Mouse (Mus musculus) embryonic facial prominence, embryonic 11.5 days (tissue): Measurements from ENCODE around the gene Mrgprb3. TPM values are rescaled to one million over a fixed set of nuclear protein-coding genes. Genes with fewer than 3 reads are reported as not detected.

ENCODE experiments used
- ATAC-seq: fragments of 200-750 bp; cut with Nextera tagmentation; replicated peaks from 2 replicates; pipeline ENCODE4 v1.8.0; 2017; ENCODE audit warnings: low read depth; ENCODE audit not compliant: insufficient number of reproducible peaks, low FRiP score, low TSS enrichment
- DNase-seq: peaks from one replicate; pipeline ENCODE4 v3.0.0-alpha.2; 2015; ENCODE audit warnings: low spot score
- H3K27ac ChIP-seq: fragments of 300-500 bp; sonication (generic); replicated peaks from 2 replicates; pipeline ENCODE4 v1.5.1; 2014; ENCODE audit warnings: mild to moderate bottlenecking, low read depth, low read length, control low read depth
- H3K27me3 ChIP-seq: fragments of 300-500 bp; sonication (generic); 2 replicates; pipeline ENCODE4 v1.6.1; 2014; ENCODE audit warnings: mild to moderate bottlenecking, low read length, moderate library complexity, mixed read lengths; ENCODE audit not compliant: control insufficient read depth, insufficient read depth
- H3K36me3 ChIP-seq: fragments of 300-500 bp; sonication (generic); replicated peaks from 2 replicates; pipeline ENCODE4 v1.6.1; 2014; ENCODE audit warnings: low read depth, mild to moderate bottlenecking, low read length, moderate library complexity, mixed read lengths; ENCODE audit not compliant: control insufficient read depth, insufficient read depth
- H3K4me1 ChIP-seq: fragments of 300-500 bp; sonication (generic); 2 replicates; pipeline ENCODE4 v1.6.1; 2014; ENCODE audit warnings: low read length, mixed read lengths; ENCODE audit not compliant: control insufficient read depth, insufficient read depth
- H3K4me2 ChIP-seq: fragments of 300-500 bp; sonication (generic); 2 replicates; pipeline ENCODE4 v1.6.1; 2014; ENCODE audit warnings: low read depth, mild to moderate bottlenecking, control low read depth, low read length, moderate library complexity
- H3K4me3 ChIP-seq: fragments of 300-500 bp; sonication (generic); 2 replicates; pipeline ENCODE4 v1.5.1; 2014; ENCODE audit warnings: low read depth, low read length, control low read depth
- H3K9ac ChIP-seq: fragments of 300-500 bp; sonication (generic); replicated peaks from 2 replicates; pipeline ENCODE4 v1.6.1; 2014; ENCODE audit warnings: mild to moderate bottlenecking, control low read depth, low read length
- H3K9me3 ChIP-seq: fragments of 300-500 bp; sonication (generic); replicated peaks from 2 replicates; pipeline ENCODE4 v1.6.1; 2016; ENCODE audit warnings: mild to moderate bottlenecking, low read length, inconsistent platforms, mixed read lengths; ENCODE audit not compliant: control insufficient read depth
- WGBS: fragments of 180-500 bp; shearing (Covaris S2); extraction: QIAGEN DNeasy Blood & Tissue Kit; methylation state at CpG from one replicate; pipeline ENCODE4 v1.1.7; 2014; 5-methylcytosine and 5-hydroxymethylcytosine counted together
- polyA plus RNA-seq: library from polyadenylated mRNA; unstranded; fragments of >200 nt; fragmentation: Nextera tagmentation; extraction: Ambion mirVana; gene quantifications from 2 replicates; pipeline ENCODE4 v1.2.1, GENCODE M21; 2014

The Mrgprb3 gene
- polyA plus RNA-seq, result not detected in 2 replicates

DNA sequence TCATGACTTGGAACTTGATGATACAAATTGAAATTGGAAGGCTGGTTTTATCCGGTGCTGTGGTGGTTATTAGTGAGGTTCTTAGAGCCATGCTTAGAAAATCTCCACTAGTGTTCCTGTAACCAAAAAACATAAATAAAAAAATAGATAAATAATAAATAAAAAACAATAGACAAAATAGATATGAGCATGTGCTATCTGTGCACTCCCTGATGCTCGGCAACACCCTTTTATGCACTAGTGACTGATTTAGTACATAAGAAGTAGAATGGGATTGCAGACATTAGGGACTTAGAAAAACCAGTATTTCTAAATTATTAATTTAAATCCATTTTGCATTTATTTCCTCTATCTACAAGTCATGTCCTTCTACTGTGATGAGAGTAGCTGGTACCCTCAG is at the start of gene Mrgprb3:
Mrgprb3 (minus strand) TSS at position 101 of the 400 bp plus-strand sequence.
- no peaks in the 10 kb centered on the region for H3K4me1 ChIP-seq
- no peaks in the 10 kb centered on the region for H3K27me3 ChIP-seq
- no peak within 1 kb of the TSS for H3K4me2 ChIP-seq
- 91% methylated on average over 2 of the region's 2 CpGs for WGBS
- no peak within 1 kb of the TSS for H3K27ac ChIP-seq
- peaks cover 2% of the 10 kb centered on the region; the same call in 1 of the 2 replicates for H3K9me3 ChIP-seq
- ATAC-seq, result no peak
- no peak for DNase-seq
- no peak within 1 kb of the TSS for H3K9ac ChIP-seq
- H3K36me3 ChIP-seq, result no peaks in the 10 kb centered on the region
- H3K4me3 ChIP-seq, result no peak within 1 kb of the TSS

Other genes with a start within 250 kb of the Mrgprb3 start
- not detected in 2 replicates for gene Mrgprb1, start 187.5 kb downstream of the Mrgprb3 start, polyA plus RNA-seq
- gene Mrgprx2, start 144.5 kb downstream of the Mrgprb3 start, polyA plus RNA-seq, result not detected in 2 replicates
- not detected in 2 replicates for gene Mrgprb2, start 85.7 kb downstream of the Mrgprb3 start, polyA plus RNA-seq
- gene Zdhhc13, start 145.2 kb upstream of the Mrgprb3 start, polyA plus RNA-seq, result 40.5 and 41.8 TPM in 2 replicates
- 1.1 and 4.0 TPM in 2 replicates for gene Csrp3, start 204.2 kb upstream of the Mrgprb3 start, polyA plus RNA-seq
- gene E2f8, start 237.8 kb upstream of the Mrgprb3 start, polyA plus RNA-seq, result 12.4 and 13.6 TPM in 2 replicates